ENCODE assay signal across 11 mouse cellular contexts in the genomic region with DNA sequence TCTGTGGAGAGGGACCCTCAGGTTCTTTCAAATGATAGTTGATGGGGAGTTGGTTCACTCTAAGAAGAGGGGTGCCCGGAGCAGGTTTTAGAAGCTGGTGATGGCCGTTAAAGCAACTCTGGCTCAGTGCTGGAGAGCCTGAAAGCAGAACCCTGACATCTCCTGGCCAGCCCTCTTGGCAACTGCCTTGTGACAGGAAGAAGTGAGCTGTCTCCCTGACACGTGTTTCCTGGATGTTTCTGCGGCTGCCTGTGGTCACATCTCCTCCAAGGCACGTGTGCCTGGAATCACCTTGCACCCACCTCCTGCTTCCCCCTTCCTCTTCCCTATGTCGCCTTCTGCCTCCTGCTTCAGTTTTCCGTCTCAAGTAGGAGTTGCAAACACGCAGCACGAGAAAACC. TPM values are rescaled to one million over a fixed set of nuclear protein-coding genes. Genes with fewer than 3 reads are reported as not detected.
DNase-seq lines count a peak whose midpoint lies in the region; TF ChIP-seq lines count a peak whose summit lies in the region.
"Had no signal": no experiment of that assay in that cellular context is flagged by ENCODE, and none has a peak within 500 bp of the region (broad histone marks: within the 10 kb centered on the region; RNA-seq: fewer than 3 reads in every experiment).

No protein-coding gene starts in this region.

- dilution Hi-C loops in CH12.LX (cut with MboI; ENCODE audit: extremely low pct_ligation_motif_present, extremely low pct_unique_long_range_greater_than_20kb, low sequenced_read_pairs) = no loop called here

- no peak overlapping the region for H3K9ac ChIP-seq in CH12.LX (ENCODE audit: insufficient read depth, low read depth)
- H3K9ac ChIP-seq: embryonic facial prominence, embryonic 12.5 days; neural tube, embryonic 15.5 days had no signal

- H3K36me3 ChIP-seq in CH12.LX (replicated peaks in 1 of 2; ENCODE audit: control insufficient read depth in 1 of 2, insufficient read depth in 1 of 2, low read length in 1 of 2) = peaks cover 42 to 75% of the 10 kb centered on the region in 2 experiments

- peaks cover 20% of the 10 kb centered on the region for H3K79me2 ChIP-seq in CH12.LX (replicated peaks; ENCODE audit: control insufficient read depth, extremely low read depth, insufficient read depth, poor library complexity, severe bottlenecking)

- TF ChIP-seq POLR2A in CH12.LX (IDR thresholded peaks at IDR 0.05; ENCODE audit: low read depth, low read length) = no peak

- H3K4me2 ChIP-seq in CH12.LX (ENCODE audit: insufficient read depth, low read depth, poor library complexity, severe bottlenecking) = no peak overlapping the region
- H3K4me2 ChIP-seq: embryonic facial prominence, embryonic 12.5 days; neural tube, embryonic 15.5 days had no signal

- H3K27me3 ChIP-seq in CH12.LX (replicated peaks) = no peaks in the 10 kb centered on the region
- H3K27me3 ChIP-seq: embryonic facial prominence, embryonic 12.5 days; neural tube, embryonic 15.5 days had no signal

- no peak overlapping the region for H3K4me3 ChIP-seq in CH12.LX (replicated peaks in 1 of 3; ENCODE audit: low read depth in 2 of 3, low read length in 2 of 3, poor library complexity in 1 of 3)
- H3K4me3 ChIP-seq: embryonic facial prominence, embryonic 12.5 days; neural tube, embryonic 15.5 days had no signal

- no peak overlapping the region for H3K27ac ChIP-seq in CH12.LX (ENCODE audit: insufficient read depth, low read depth)
- H3K27ac ChIP-seq: embryonic facial prominence, embryonic 12.5 days; neural tube, embryonic 15.5 days had no signal

- H3K4me1 ChIP-seq in CH12.LX (ENCODE audit: control insufficient read depth in 1 of 2, insufficient read depth in 2 of 2) = peaks cover 4 to 26% of the 10 kb centered on the region in 2 experiments

- in situ Hi-C loops in CH12.LX (cut with MboI; ENCODE audit: low pct_ligation_motif_present, low pct_unique_long_range_greater_than_20kb, low sequenced_read_pairs) = no loop called here

- no peak for TF ChIP-seq RAD21 in CH12.LX (IDR thresholded peaks at IDR 0.05; ENCODE audit: low read depth, low read length)

- peak; percentile 8 for DNase-seq in adrenal gland, postnatal 10 days
- DNase-seq in adrenal gland, postnatal 25 days = no peak
- DNase-seq in CH12.LX (ENCODE audit: extremely low read depth) (no peak), adipocyte (ENCODE audit: low spot score) (no peak)
- peak; percentile 15 to 44 for DNase-seq in kidney, adult 8-10 months
- peak; percentile 34 to 43 for DNase-seq in lung, postnatal 4 days
- DNase-seq in neural tube, embryonic 10.5 days (ENCODE audit: extremely low spot score, low spot score) = no peak
- DNase-seq in natural killer cell, adult 2 months (ENCODE audit: low spot score in 2 of 2) = no peak

- H3K9me3 ChIP-seq in CH12.LX (replicated peaks; ENCODE audit: low read length) = no peaks in the 10 kb centered on the region
- H3K9me3 ChIP-seq: embryonic facial prominence, embryonic 12.5 days; neural tube, embryonic 15.5 days had no signal

- no peak for TF ChIP-seq EP300 in CH12.LX (IDR thresholded peaks at IDR 0.05; ENCODE audit: low read length)

- no peak for TF ChIP-seq CTCF in CH12.LX (conservative IDR thresholded peaks at IDR 0.05 in 1 of 2, IDR thresholded peaks at IDR 0.05 in 1 of 2; ENCODE audit: low read depth in 2 of 2, low read length in 2 of 2)

TF ChIP-seq in CH12.LX, 34 proteins besides CTCF, POLR2A, EP300 and RAD21:
- TF ChIP-seq CHD2 (IDR thresholded peaks at IDR 0.05; ENCODE audit: low read length) (no peak), TBP (conservative IDR thresholded peaks at IDR 0.05; ENCODE audit: low read depth, low read length) (no peak), BHLHE40 (IDR thresholded peaks at IDR 0.05; ENCODE audit: low read depth, low read length) (peak; percentile 56)
TF ChIP-seq in CH12.LX: peak in this region for 1.

RNA-seq across cellular contexts. Expression of gene Vps39, which starts 4.8 kb away (rescaled TPM):
- total RNA-seq in adrenal gland, postnatal 10 days (2021) = 10 to 100 TPM; 33.9 to 36.7 TPM
- 55.9 and 64.3 TPM in 2 replicates for total RNA-seq in adrenal gland, postnatal 25 days (2021)
- 38.9 and 41.8 TPM in 2 replicates for total RNA-seq in CH12.LX (2012; rRNA removed)
- total RNA-seq in CH12.LX (2014; rRNA removed) = 16.0 and 33.7 TPM in 2 replicates
- 21.3 and 30.6 TPM in 2 replicates for polyA plus RNA-seq in CH12.LX (2012; ENCODE audit: insufficient read length, low read depth)

RNA-seq across cellular contexts. Expression of gene Pla2g4f, which starts 34.2 kb away (rescaled TPM):
- under 1 TPM in 1 of 2 experiments, not detected in 1; 0.12 TPM for total RNA-seq in adrenal gland, postnatal 10 days (2021)
- total RNA-seq in adrenal gland, postnatal 25 days (2021) = not detected in 2 replicates
- total RNA-seq in CH12.LX (2012; rRNA removed) = 0.84 and 1.3 TPM in 2 replicates
- total RNA-seq in CH12.LX (2014; rRNA removed) = not detected in 2 replicates
- polyA plus RNA-seq in CH12.LX (2012; ENCODE audit: insufficient read length, low read depth) = 0.30 and 0.34 TPM in 2 replicates
- polyA plus RNA-seq: liver, embryonic 16.5 days had no signal

RNA-seq across cellular contexts. Expression of gene Ganc, which starts 55.6 kb away (rescaled TPM):
- 10 to 100 TPM; 30.3 to 45.3 TPM for total RNA-seq in adrenal gland, postnatal 10 days (2021)
- 26.0 and 42.9 TPM in 2 replicates for total RNA-seq in adrenal gland, postnatal 25 days (2021)
- total RNA-seq in CH12.LX (2012; rRNA removed) = 6.7 and 9.6 TPM in 2 replicates
- total RNA-seq in CH12.LX (2014; rRNA removed) = 9.5 and 10.1 TPM in 2 replicates
- polyA plus RNA-seq in CH12.LX (2012; ENCODE audit: insufficient read length, low read depth) = 7.0 and 10.8 TPM in 2 replicates

RNA-seq across cellular contexts. Expression of gene Tmem87a, which starts 55.8 kb away (rescaled TPM):
- total RNA-seq in adrenal gland, postnatal 10 days (2021) = 10 to 100 TPM; 30.7 to 38.3 TPM
- total RNA-seq in adrenal gland, postnatal 25 days (2021) = 43.3 and 49.9 TPM in 2 replicates
- total RNA-seq in CH12.LX (2012; rRNA removed) (26.0 and 27.3 TPM in 2 replicates), CH12.LX (2014; rRNA removed) (43.5 and 48.9 TPM in 2 replicates)
- 28.5 and 30.5 TPM in 2 replicates for polyA plus RNA-seq in CH12.LX (2012; ENCODE audit: insufficient read length, low read depth)

RNA-seq across cellular contexts. Expression of gene Pla2g4d, which starts 59.1 kb away (rescaled TPM):
- total RNA-seq in adrenal gland, postnatal 10 days (2021) = under 1 TPM in 1 of 2 experiments, not detected in 1; 0.12 TPM
- 0.21 TPM in 1 of 2 replicates, not detected in the other for total RNA-seq in adrenal gland, postnatal 25 days (2021)
- not detected in 2 replicates for total RNA-seq in CH12.LX (2012; rRNA removed)
- not detected in 2 replicates for total RNA-seq in CH12.LX (2014; rRNA removed)
- not detected in 2 replicates for polyA plus RNA-seq in CH12.LX (2012; ENCODE audit: insufficient read length, low read depth)
- polyA plus RNA-seq: liver, embryonic 16.5 days had no signal

Comparison
In these comparisons a context has a peak if more than half of its experiments do, and no peak if none do; other contexts are left out.
1. DNase-seq: peak in adrenal gland, postnatal 10 days (single experiment), kidney, adult 8-10 months (2 of 2) and lung, postnatal 4 days (2 of 2); none in adrenal gland, postnatal 25 days (single experiment), CH12.LX (single experiment), neural tube, embryonic 10.5 days (single experiment), natural killer cell, adult 2 months (0 of 2) and adipocyte (single experiment).